In the genomic region with DNA sequence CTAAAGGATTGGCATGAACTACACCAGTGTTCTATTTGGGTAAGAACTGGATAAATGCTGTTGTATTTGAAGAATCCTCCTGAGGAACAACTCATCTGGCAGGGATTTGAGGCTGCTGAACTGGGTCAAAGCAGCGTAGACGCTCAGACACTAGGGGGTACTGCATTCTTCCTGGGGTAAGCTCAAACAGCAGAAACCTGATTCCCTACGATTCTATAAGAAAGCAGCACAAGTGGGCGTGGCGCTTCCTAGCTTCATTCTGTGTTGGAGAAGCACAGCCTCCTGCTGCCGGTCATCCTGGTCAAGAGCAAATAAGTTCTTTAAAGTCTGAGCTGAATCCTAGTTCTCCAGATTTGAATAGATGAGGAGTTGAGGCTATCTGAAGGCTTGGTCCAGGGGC, we compare ENCODE assay signal across 17 mouse cellular contexts. TPM values are rescaled to one million over a fixed set of nuclear protein-coding genes. Genes with fewer than 3 reads are reported as not detected.
"Had no signal": no experiment of that assay in that cellular context is flagged by ENCODE, and none has a peak within 500 bp of the region (broad histone marks: within the 10 kb centered on the region; RNA-seq: fewer than 3 reads in every experiment).

No protein-coding gene starts in this region.

- H3K4me1 ChIP-seq: kidney, embryonic 15.5 days; limb, embryonic 13.5 days; neural tube, embryonic 15.5 days had no signal

- DNase-seq: kidney, adult 2 months; kidney, postnatal 36 days; left cerebral cortex, postnatal 4 days; lung, adult 18-20 months; lung, postnatal 10 days; lung, postnatal 4 days; midbrain, embryonic 14.5 days; right cerebral cortex, postnatal 25 days; thymus, postnatal 4 days had no signal

- H3K27ac ChIP-seq: kidney, embryonic 15.5 days; limb, embryonic 13.5 days; liver, embryonic 14.5 days; midbrain, embryonic 10.5 days; neural tube, embryonic 15.5 days had no signal

- H3K9ac ChIP-seq: kidney, embryonic 15.5 days; limb, embryonic 13.5 days; liver, embryonic 14.5 days; neural tube, embryonic 15.5 days had no signal

- H3K36me3 ChIP-seq: kidney, embryonic 15.5 days; limb, embryonic 13.5 days; midbrain, embryonic 10.5 days; neural tube, embryonic 15.5 days had no signal

- H3K4me3 ChIP-seq: kidney, embryonic 15.5 days; limb, embryonic 13.5 days; midbrain, embryonic 10.5 days; myocyte; neural tube, embryonic 15.5 days had no signal

- H3K27me3 ChIP-seq: kidney, embryonic 15.5 days; limb, embryonic 13.5 days; neural tube, embryonic 15.5 days had no signal

- H3K9me3 ChIP-seq: kidney, embryonic 15.5 days; limb, embryonic 13.5 days; midbrain, embryonic 10.5 days; neural tube, embryonic 15.5 days had no signal

RNA-seq across cellular contexts. Expression of a gene that starts 25.3 kb away (rescaled TPM):
- total RNA-seq: liver, adult 2 months; megakaryocyte, adult 5-6 weeks had no signal
- polyA plus RNA-seq: myocyte had no signal
